Mouse (Mus musculus): ENCODE data around the gene Abhd12b.
A peak's percentile ranks its signal among the peaks of the same experiment; 100 is the strongest.
"Not testable (repeated sequence)": the region's sequence is repeated elsewhere in the genome, so short reads cannot be mapped to it uniquely, and the experiment has no call there.

The Abhd12b gene

GRCm38 (mm10) chr12:70139871-70140270 lies 14.1 kb upstream of the Abhd12b start:
- DNase-seq, result no peak

DNA sequence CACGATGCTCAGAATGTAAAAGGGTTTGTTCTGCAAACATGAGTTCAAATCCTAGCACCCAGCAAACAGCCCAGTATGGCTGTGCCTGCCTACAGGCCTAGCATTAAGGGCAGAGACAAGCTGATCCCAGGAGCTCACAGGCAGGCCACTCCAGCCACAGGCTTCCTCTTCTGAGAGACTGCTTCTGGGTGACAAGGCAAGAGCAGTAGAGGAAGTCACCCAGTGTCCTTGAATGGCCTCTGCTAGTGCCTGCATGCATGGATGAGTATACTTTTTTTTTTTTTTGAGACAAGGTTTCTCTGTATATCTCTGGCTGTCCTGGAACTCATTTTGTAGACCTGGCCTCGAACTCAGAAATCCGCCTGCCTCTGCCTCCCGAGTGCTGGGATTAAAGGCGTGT lies 13.4 kb upstream of the Abhd12b start:
- peak in 1 of 2 experiments; percentile 27 for DNase-seq

DNA sequence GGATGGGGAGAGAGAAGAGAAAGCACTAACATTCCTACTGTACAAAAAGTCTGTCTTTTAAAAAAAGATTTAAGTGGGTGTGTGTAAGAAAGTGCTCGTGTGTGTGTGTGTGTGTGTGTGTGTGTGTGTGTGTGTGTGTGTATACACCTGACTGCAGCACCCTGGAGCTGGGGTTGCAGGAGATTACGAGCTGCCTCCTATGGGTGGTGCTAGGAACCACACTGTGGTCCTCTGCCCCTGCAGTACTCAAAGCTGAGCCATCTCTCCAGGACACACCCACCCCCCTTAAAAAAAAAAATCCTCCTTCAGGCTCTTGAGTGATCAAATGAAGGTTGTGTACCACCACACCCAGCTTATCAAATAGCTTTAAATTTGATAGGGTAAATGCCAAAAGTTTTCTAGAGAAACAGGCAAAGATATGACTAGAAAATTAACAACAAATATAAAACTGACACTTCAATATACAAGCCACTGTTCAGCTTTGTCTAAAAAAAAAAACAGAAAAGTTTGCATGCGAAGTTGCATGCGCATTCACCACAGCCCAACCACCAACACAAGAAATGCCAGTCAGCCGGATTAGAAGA lies 12.9 kb upstream of the Abhd12b start:
- DNase-seq, result no peak

DNA sequence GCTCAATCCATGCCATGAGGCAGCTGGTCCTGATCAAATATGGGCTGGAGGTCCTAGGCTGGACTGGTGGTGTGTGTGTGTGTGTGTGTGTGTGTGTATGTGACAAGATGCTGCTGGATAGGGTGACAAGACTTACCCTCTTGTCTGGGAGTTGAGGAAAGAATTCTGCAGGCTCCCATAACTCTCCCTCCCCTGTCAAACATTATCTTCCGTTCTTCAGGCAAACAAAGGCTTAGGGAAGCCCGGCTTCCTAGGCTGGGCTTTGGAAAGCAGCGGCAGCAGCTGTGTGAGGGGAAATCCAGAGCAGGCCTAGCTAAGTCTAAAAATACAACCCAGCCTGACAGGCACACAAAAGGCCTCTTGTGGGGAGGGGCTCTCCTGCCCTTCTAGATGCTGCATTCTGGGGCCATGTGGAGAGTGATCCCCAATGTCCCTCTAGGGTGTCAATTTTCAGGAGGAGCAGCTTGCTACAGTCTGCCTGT lies 9.8 kb upstream of the Abhd12b start:
- DNase-seq, result peak; percentile 46 to 48

DNA sequence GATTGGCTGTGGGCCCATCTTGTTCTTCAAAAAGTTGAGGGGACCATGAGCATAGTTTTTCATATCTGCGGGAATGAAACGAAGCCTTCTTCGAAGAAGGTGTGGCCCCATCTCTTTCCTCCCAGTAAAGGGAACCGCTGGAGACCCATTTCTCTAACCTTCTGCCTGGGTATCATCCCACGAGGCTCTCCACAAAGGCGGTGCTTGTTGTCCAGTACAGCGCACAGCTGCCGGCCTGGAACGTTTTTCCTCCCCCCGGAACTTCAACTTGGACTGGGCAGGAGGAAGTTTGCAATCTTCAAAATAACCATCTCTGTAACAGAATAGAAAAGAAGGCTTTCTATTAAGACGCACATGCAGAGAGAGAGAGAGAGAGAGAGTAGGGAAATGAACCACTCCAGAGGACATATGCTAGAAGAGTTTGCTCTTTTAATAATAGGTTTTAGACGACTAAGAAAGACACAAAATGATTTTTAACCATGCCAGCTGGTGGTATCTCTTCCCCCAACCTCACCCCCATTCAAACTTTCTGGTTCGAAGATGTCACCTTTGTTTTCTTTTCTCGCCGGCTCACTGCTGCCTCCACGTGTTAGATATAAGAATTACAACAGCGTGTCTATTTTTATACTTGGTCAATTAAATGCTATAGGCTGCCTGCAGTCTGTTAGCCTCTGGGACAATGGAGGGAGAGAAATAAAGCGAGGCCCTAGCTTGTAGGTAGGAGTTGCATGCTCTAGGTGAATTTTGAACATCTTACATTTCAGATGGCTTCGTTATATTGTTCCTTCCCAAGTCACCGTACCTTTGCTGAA lies 9.1 kb upstream of the Abhd12b start:
- peak; percentile 47 to 73 for DNase-seq

- DNase-seq, result no peak
These were observed 8.4 kb upstream of the Abhd12b start for GRCm38 (mm10) chr12:70145586-70145985.

- DNase-seq, result no peak
These were observed 5.8 kb upstream of the Abhd12b start for GRCm38 (mm10) chr12:70147986-70148630.

DNA sequence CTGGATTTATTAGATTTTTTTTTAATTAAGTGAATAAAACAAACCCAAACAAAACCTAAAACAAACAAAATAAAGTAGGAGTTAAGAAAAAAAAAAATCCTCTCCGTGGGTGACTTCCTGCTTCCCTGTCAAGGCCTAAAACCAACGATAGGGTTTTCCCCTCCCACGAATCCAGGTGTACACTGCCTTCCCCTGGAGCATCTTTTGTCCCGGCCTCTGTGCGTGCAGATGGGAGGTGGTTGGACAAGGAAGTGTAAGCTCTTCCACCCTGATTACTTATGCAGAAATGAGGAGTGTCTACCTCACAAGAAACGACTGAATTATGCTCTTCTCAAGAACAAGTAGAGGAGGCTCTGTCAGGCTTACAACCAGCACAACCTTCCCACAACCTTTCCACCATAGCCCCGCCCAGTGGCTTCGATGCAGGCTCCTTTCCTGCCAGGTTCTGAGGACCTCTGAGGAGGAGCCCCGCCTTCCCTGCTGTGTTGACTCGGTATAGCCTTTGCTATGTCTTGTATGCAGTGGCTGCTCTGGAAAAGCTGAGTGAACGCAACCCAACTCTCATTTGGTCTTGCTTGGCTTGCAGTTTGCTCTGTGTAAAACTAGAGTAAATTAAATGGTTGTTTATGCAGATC lies 5.2 kb upstream of the Abhd12b start:
- peak in 1 of 2 experiments; percentile 34 for DNase-seq

DNA sequence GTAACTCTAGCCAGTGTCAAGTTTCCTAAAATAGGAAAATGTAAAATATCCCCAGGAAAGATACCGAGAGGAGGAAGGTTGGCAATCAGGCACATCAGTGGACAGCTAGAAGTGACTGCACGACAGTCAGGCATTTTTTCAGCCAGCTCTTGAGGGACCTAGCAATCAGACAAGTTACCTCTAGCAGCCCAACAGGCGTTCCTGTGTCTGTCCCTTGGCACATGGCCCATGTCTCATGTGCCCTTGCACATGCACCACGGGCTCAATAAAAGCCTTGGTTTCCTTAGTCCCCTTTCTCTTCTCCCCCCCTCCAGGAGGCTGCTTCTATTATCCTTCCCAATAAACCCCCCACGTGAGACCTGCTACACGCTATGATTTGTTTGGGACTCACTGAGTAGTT lies 2.3 kb downstream of the Abhd12b start:
- DNase-seq, result no peak

- no peak for DNase-seq
These were observed 3.5 kb downstream of the Abhd12b start for GRCm38 (mm10) chr12:70157292-70158066.

DNA sequence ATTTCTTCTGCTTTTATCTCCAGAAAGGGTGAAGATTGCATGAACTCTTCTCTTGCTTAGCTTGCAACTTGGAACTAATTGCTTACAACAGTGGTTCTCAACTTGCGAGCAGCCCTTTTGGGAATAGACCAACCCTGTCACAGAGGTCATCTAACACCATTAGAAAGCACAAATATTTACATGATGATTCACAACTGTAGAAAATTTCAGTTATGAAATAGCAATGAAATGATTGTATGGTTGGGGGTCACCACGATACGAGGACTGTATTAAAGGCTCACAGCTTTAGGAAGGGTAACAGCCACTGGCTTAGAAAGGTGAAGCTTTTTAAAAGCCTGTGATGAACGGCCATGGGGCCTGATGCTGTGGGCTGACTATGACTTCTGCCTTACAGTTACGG lies 7.1 kb downstream of the Abhd12b start:
- no peak for DNase-seq

DNA sequence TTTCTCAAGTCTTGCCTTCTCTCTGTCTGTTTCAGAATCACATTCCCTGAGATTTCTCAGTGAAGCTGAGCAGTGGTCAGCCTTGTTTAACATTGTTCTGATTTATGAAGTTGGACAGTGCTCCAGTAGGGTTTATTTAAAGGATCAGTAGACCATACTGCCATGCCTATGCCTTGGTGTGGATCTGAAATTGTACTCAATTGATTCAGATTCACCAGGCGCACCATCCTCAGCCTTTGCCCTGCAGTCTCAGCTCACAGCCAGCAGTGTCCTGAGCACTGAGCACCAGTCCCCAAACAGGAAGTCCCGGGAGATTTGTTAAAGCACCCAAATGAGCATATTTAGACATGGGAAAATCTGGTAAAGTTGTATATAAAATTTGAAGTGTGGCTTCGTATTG lies 10.8 kb downstream of the Abhd12b start:
- DNase-seq, result no peak

- no peak for DNase-seq
These were observed 14.0 kb downstream of the Abhd12b start for GRCm38 (mm10) chr12:70167950-70168349.

- no peak for DNase-seq
These were observed 16.0 kb downstream of the Abhd12b start for GRCm38 (mm10) chr12:70169969-70170368.

DNA sequence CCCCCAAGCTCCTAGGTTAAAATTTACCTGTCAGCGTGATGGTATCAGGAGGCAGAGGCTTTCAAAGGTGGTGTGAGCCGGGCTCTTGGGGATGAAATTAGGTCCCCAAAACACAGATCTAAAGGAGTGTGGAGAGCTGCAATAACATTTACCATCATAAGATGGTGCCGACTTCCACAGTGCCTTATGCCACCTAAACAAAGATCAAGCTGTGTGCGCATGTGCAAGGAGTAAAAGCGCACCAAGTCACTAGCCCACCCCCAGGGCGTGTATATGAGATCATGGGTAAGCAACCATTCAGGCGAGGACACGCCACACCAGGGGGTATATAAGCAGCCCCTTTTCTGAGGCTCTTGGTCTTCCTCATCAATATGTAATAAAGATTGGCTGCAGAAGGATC lies 29.6 kb downstream of the Abhd12b start:
- not testable (repeated sequence) for DNase-seq

DNA sequence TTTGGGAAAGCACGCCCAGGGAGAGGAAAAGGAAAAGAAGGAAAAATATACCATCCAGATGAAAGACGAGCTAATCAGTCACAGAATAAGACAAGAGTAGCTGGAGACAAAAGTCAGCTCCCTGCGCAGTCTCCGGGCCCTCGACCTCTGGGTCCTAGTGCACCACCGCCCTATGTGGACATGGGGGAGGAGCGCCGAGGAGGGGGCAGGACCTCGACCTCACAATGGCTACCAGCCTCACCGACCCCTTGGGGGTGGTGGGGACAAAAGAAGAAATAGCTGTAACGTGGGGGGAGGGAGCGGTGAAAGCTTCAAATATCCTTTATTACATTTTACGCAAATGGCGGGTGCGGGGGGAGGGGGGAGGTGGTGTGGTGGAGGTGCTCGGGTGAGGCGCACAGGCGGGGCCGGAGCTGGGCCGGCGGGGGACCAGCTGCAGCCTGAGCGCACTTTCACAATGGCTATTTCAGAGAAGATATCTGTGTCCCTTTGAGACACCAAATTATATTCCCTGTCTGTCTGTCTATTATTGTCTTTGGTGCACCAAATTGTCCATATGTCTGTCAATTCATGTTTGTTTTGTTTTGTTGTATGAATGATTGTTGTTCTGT lies 30.3 kb downstream of the Abhd12b start:
- DNase-seq, result no peak

- DNase-seq, result no peak
These were observed 38.4 kb downstream of the Abhd12b start for GRCm38 (mm10) chr12:70192267-70192727.

DNA sequence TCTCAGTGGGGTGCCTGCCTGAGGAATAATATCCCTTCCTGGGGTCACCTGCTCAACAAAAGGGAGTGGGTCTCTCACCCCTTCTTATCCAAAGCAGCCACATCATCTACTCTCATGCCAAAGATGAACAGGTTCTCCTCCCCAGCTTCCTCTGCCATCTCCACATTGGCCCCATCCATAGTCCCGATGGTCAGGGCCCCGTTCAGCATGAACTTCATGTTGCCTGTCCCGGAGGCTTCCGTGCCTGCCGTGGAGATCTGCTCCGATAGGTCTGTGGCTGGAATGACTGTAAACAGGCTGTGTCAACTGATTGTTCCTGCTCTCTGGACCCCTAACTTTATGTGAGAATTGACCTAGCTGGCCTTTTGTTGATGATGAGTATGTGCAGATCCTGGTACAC lies 41.5 kb downstream of the Abhd12b start:
- DNase-seq, result no peak

GRCm38 (mm10) chr12:70196341-70196740 lies 42.4 kb downstream of the Abhd12b start:
- DNase-seq, result no peak

DNA sequence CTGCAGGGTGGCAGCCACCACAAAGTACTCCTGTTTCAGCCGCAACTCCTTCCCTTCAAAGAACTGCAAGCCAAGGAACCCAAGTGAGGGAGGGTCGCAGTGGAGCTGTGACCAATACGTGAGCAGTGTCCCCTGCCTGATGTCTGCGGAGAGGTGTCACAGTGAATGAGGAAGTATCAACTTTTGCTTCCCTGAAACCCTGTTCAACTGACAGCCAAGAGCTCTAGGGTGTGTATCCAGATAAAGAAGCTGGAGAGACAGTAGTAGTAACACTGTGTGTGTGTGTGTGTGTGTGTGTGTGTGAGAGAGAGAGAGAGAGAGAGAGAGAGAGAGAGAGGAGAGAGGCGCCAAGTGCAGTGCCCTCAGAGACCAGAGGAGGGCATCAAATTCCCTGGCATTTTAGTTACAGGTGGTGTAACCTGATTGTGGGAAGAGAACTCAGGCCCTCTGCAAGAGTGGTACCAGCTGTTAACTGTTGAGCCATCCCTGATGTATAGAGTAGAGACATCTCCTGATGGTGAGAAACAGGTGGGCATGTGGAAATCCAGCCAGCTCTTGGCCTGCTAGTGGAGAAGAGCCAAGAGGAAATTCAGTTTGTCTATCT lies 48.1 kb downstream of the Abhd12b start:
- peak in 1 of 2 experiments; percentile 8 for DNase-seq

DNA sequence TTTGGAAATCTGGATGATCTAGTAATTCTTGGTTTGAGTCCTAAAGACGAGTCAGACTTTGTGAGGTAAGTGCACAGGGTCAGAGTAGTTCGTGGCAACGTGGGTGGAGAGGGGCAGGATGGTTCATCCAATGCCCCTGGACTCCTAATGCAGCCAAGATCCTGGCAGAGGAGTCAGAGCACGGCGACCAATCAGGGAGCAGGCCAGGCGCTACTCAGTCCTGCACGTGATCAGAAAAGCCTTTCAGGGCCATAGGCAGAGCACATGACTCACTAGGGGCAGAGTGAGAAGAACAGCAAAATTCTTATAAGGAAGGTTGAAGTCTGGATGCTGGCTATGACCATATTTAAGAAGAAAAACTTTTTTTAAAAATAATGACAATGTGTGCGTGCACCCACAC lies 50.5 kb downstream of the Abhd12b start:
- no peak for DNase-seq

DNA sequence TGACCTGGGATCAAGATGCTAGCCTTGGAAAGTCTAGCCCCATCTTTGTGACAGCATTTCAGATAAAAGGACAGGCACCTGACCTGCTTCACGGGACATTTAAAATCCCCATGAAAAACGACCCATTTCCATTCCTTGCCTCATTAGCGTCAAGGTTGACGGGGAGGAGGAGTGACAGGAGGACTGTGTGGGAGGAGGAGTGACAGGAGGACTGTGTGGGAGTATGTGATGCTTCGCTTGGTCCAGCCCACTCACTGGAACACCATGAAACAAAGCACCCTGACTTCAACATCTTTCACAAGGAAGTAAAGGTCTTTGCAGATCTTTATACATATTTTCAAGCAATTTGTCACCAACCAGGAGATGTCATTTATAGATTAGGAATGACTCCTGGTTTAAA lies 54.3 kb downstream of the Abhd12b start:
- no peak for DNase-seq

Data from kidney, postnatal 36 days (tissue).